Mouse (Mus musculus): ENCODE results near the gene Kank2. TPM values are rescaled to one million over a fixed set of nuclear protein-coding genes. Genes with fewer than 3 reads are reported as not detected.
"Not testable (repeated sequence)": the region's sequence is repeated elsewhere in the genome, so short reads cannot be mapped to it uniquely, and the experiment has no call there.

Kank2 gene
- total and polyA plus RNA-seq, 3 experiments, result 0.09 to 2.3 (median 0.60) TPM

- Histone ChIP-seq H3K9me3 (replicated peaks; ENCODE audit: low read length) (no peaks in the 10 kb centered on the region), H3K4me2 (ENCODE audit: insufficient read depth, low read depth, poor library complexity, severe bottlenecking) (no peak overlapping the region), H3K79me2 (replicated peaks; ENCODE audit: control insufficient read depth, extremely low read depth, insufficient read depth, poor library complexity, severe bottlenecking) (no peaks in the 10 kb centered on the region), H3K4me3 (replicated peaks in 1 of 3; ENCODE audit: low read depth in 2 of 3, low read length in 2 of 3, poor library complexity in 1 of 3) (no peak overlapping the region), H3K27ac (ENCODE audit: insufficient read depth, low read depth) (no peak overlapping the region), H3K27me3 (replicated peaks) (no peaks in the 10 kb centered on the region), H3K4me1 (ENCODE audit: control insufficient read depth in 1 of 2, insufficient read depth in 2 of 2) (no peaks in the 10 kb centered on the region), H3K36me3 (replicated peaks in 1 of 2; ENCODE audit: control insufficient read depth in 1 of 2, insufficient read depth in 1 of 2, low read length in 1 of 2) (no peaks in the 10 kb centered on the region), H3K9ac (ENCODE audit: insufficient read depth, low read depth) (no peak overlapping the region)
- dilution Hi-C loops (cut with MboI; ENCODE audit: extremely low pct_ligation_motif_present, extremely low pct_unique_long_range_greater_than_20kb, low sequenced_read_pairs), result no loop called here
- in situ Hi-C loops (cut with MboI; ENCODE audit: low pct_ligation_motif_present, low pct_unique_long_range_greater_than_20kb, low sequenced_read_pairs), result no loop called here
- TF ChIP-seq TBP (conservative IDR thresholded peaks at IDR 0.05; ENCODE audit: low read depth, low read length) (no peak), ZKSCAN1 (IDR thresholded peaks at IDR 0.05; ENCODE audit: borderline replicate concordance, low read depth, low read length) (no peak), RAD21 (IDR thresholded peaks at IDR 0.05; ENCODE audit: low read depth, low read length) (no peak), NELFE (IDR thresholded peaks at IDR 0.05; ENCODE audit: low read depth, low read length) (no peak), USF2 (conservative IDR thresholded peaks at IDR 0.05; ENCODE audit: low read depth, low read length) (no peak), HCFC1 (IDR thresholded peaks at IDR 0.05; ENCODE audit: low read depth, low read length) (no peak), KAT2A (IDR thresholded peaks at IDR 0.05; ENCODE audit: insufficient replicate concordance, low read length) (no peak)
- no peak for DNase-seq (ENCODE audit: extremely low read depth)
Measured at GRCm38 (mm10) chr9:21777726-21778125, 20.8 kb downstream of the Kank2 start.

- Histone ChIP-seq H3K36me3 (replicated peaks in 1 of 2; ENCODE audit: control insufficient read depth in 1 of 2, insufficient read depth in 1 of 2, low read length in 1 of 2) (no peaks in the 10 kb centered on the region), H3K79me2 (replicated peaks; ENCODE audit: control insufficient read depth, extremely low read depth, insufficient read depth, poor library complexity, severe bottlenecking) (no peaks in the 10 kb centered on the region), H3K9me3 (replicated peaks; ENCODE audit: low read length) (no peaks in the 10 kb centered on the region), H3K27me3 (replicated peaks) (no peaks in the 10 kb centered on the region), H3K4me2 (ENCODE audit: insufficient read depth, low read depth, poor library complexity, severe bottlenecking) (no peak overlapping the region), H3K4me1 (ENCODE audit: control insufficient read depth in 1 of 2, insufficient read depth in 2 of 2) (no peaks in the 10 kb centered on the region), H3K27ac (ENCODE audit: insufficient read depth, low read depth) (no peak overlapping the region), H3K9ac (ENCODE audit: insufficient read depth, low read depth) (no peak overlapping the region), H3K4me3 (replicated peaks in 1 of 3; ENCODE audit: low read depth in 2 of 3, low read length in 2 of 3, poor library complexity in 1 of 3) (no peak overlapping the region)
- no peak for DNase-seq (ENCODE audit: extremely low read depth)
- dilution Hi-C loops (cut with MboI; ENCODE audit: extremely low pct_ligation_motif_present, extremely low pct_unique_long_range_greater_than_20kb, low sequenced_read_pairs), result no loop called here
- TF ChIP-seq SMC3 (IDR thresholded peaks at IDR 0.05; ENCODE audit: low read depth, low read length) (no peak), NRF1 (IDR thresholded peaks at IDR 0.05; ENCODE audit: low read depth, low read length) (no peak), USF1 (IDR thresholded peaks at IDR 0.05; ENCODE audit: low read depth, low read length) (no peak), ZKSCAN1 (IDR thresholded peaks at IDR 0.05; ENCODE audit: borderline replicate concordance, low read depth, low read length) (no peak), MAFK (IDR thresholded peaks at IDR 0.05; ENCODE audit: insufficient replicate concordance, low read length) (no peak), PAX5 (IDR thresholded peaks at IDR 0.05; ENCODE audit: low read length) (no peak), NELFE (IDR thresholded peaks at IDR 0.05; ENCODE audit: low read depth, low read length) (no peak)
- in situ Hi-C loops (cut with MboI; ENCODE audit: low pct_ligation_motif_present, low pct_unique_long_range_greater_than_20kb, low sequenced_read_pairs), result no loop called here
Measured at GRCm38 (mm10) chr9:21774353-21774752, 24.2 kb downstream of the Kank2 start.

- H3K27me3 ChIP-seq (replicated peaks); dilution Hi-C loops (cut with MboI; ENCODE audit: extremely low pct_ligation_motif_present, extremely low pct_unique_long_range_greater_than_20kb, low sequenced_read_pairs); DNase-seq (ENCODE audit: extremely low read depth); H3K27ac ChIP-seq (ENCODE audit: insufficient read depth, low read depth); in situ Hi-C loops (cut with MboI; ENCODE audit: low pct_ligation_motif_present, low pct_unique_long_range_greater_than_20kb, low sequenced_read_pairs); H3K4me2 ChIP-seq (ENCODE audit: insufficient read depth, low read depth, poor library complexity, severe bottlenecking); H3K9me3 ChIP-seq (replicated peaks; ENCODE audit: low read length); H3K79me2 ChIP-seq (replicated peaks; ENCODE audit: control insufficient read depth, extremely low read depth, insufficient read depth, poor library complexity, severe bottlenecking); H3K9ac ChIP-seq (ENCODE audit: insufficient read depth, low read depth); H3K36me3 ChIP-seq (replicated peaks in 1 of 2; ENCODE audit: control insufficient read depth in 1 of 2, insufficient read depth in 1 of 2, low read length in 1 of 2); H3K4me1 ChIP-seq (ENCODE audit: control insufficient read depth in 1 of 2, insufficient read depth in 2 of 2); H3K4me3 ChIP-seq (replicated peaks in 1 of 3; ENCODE audit: low read depth in 2 of 3, low read length in 2 of 3, poor library complexity in 1 of 3): not testable (repeated sequence)
Measured at GRCm38 (mm10) chr9:21773396-21773795, 25.1 kb downstream of the Kank2 start.
